Mouse (Mus musculus): ENCODE data around the gene Tmem54. TPM values are rescaled to one million over a fixed set of nuclear protein-coding genes. Genes with fewer than 3 reads are reported as not detected.

Gene Tmem54
- polyA plus RNA-seq (2012; rRNA removed): 1.8 and 3.1 TPM in 2 replicates

- no peak for DNase-seq (ENCODE audit: low read depth)
Observed at GRCm38 (mm10) chr4:129105356-129105755, at the start of gene Tmem54. Gene Tmem54, plus strand, starts transcription at chr4:129105548.

- DNase-seq (ENCODE audit: low read depth): no peak
Observed at GRCm38 (mm10) chr4:129055562-129055961, 49.8 kb upstream of the Tmem54 start.

GRCm38 (mm10) chr4:129057533-129058206 is 47.7 kb upstream of the Tmem54 start:
- no peak for DNase-seq (ENCODE audit: low read depth)

DNA sequence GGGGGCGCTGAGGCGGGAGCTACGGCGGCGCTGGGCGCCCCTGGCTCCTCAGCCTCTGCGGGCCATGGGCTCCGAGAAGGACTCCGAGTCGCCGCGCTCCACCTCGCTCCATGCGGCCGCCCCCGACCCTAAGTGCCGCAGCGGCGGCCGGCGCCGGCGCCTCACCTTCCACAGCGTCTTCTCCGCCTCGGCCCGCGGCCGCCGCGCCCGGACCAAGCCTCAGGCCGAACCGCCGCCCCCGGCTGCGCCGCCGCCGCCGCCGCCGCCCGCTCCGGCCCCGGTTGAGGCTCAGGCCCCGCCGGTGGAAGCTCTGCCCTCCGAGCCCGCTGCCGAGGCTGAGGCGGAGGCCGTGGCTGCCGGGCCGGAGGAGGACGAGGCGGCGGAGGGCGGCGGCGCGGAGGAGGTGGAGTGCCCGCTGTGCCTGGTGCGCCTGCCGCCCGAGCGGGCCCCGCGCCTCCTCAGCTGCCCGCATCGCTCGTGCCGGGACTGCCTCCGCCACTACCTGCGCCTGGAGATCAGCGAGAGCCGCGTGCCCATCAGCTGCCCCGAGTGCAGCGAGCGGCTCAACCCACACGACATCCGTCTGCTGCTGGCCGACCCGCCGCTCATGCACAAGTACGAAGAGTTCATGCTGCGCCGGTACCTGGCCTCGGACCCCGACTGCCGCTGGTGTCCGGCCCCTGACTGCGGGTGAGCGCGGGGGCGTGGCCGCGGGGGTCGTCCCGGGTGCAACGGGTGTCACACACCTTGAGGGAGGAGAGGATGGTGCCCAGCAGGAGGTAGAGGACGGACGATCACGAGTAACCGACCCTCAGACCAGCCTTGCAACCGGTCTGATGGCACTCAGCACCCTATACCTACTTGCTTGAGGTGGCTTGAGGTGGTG is 46.9 kb upstream of the Tmem54 start, which contains the start of gene Rnf19b:
TSS of gene Rnf19b (plus strand) at position 65 of the 886 bp plus-strand sequence.
- DNase-seq (ENCODE audit: low read depth): no peak

- no peak for DNase-seq (ENCODE audit: low read depth)
Observed at GRCm38 (mm10) chr4:129059125-129059551, 46.2 kb upstream of the Tmem54 start.

- no peak for DNase-seq (ENCODE audit: low read depth)
Observed at GRCm38 (mm10) chr4:129059922-129060321, 45.4 kb upstream of the Tmem54 start.

GRCm38 (mm10) chr4:129061486-129061885 is 43.9 kb upstream of the Tmem54 start:
- no peak for DNase-seq (ENCODE audit: low read depth)

- no peak for DNase-seq (ENCODE audit: low read depth)
Observed at GRCm38 (mm10) chr4:129062281-129063075, 42.9 kb upstream of the Tmem54 start.

GRCm38 (mm10) chr4:129065688-129066236 is 39.6 kb upstream of the Tmem54 start:
- DNase-seq (ENCODE audit: low read depth): no peak

DNA sequence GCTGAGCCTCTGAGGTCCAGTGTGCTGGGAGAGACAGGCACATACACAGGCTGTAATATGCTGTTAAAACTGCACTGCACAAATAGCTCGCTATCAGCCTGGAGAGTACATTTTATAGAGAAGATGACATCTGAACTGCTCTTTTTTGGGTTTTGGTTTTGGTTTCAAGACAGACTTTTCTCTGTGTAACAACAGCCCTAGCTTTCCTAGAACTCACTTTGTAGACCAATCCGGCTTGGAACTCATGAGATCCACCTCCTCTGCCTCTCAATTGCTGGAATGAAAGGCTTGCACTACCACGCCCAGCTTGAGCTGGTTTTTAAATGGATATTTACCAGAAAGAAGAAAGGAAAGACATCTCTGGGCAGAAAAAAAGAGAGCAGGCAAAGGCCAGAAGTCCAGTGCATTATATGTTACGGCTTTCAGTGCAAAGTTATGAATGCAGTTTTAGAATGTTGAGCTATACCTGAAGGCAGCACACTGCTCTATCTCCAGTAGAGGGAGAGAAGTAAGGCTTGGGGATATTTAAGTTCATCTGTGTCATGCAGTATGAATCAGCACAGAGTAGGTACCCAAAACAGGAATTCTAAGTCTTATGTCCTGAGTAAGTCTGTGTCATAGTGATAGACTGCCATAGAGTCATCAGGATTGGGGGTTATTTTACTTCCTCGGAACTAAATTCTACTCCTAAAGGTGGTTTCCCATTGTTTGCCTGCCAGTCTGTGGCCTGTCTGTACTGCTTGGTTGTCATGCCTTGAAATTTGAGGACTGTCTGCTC is 37.5 kb upstream of the Tmem54 start:
- no peak for DNase-seq (ENCODE audit: low read depth)

DNA sequence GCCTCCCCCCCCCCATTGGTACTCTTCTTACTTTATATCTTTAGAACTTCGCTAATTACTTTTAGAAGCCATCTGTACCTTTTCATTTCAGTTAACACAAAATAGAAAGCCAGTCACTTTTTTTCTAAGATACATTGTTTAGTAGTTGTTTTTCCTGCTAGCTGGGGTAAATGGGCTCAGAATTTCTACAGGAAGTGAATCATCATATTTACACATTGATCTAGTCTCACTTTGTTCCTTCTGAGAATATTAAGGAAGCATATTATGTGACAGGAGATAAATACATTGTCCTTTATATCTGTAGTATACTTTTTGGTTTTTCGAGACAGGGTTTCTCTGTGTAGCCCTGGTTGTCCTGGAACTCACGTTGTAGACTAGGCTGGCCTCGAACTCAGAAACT is 36.5 kb upstream of the Tmem54 start:
- DNase-seq (ENCODE audit: low read depth): no peak

GRCm38 (mm10) chr4:129079126-129079525 is 26.2 kb upstream of the Tmem54 start:
- DNase-seq (ENCODE audit: low read depth): no peak

DNA sequence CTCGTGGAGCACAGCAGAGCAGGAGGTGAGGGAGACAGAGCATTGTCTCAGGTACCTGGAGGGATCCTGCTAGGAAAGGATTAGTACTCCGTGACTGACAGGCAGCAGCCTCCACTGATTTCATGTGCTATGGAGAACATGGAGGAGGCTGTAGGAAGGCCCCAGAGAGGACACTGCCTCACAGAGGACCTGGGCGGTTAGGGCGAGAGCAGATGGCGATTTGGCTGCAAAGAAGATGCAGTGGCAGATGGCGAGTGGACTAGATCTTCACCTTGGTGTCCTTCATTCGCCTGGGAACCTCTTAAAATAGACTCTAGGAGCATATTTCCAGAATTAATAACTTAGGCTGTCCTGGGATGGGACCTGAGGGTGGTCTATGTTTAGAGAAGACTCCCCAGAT is 24.3 kb upstream of the Tmem54 start:
- no peak for DNase-seq (ENCODE audit: low read depth)

- no peak for DNase-seq (ENCODE audit: low read depth)
Observed at GRCm38 (mm10) chr4:129081512-129081911, 23.8 kb upstream of the Tmem54 start.

GRCm38 (mm10) chr4:129081939-129082338 is 23.4 kb upstream of the Tmem54 start:
- no peak for DNase-seq (ENCODE audit: low read depth)

GRCm38 (mm10) chr4:129082379-129083115 is 22.8 kb upstream of the Tmem54 start:
- DNase-seq (ENCODE audit: low read depth): peak; percentile 55

GRCm38 (mm10) chr4:129084896-129085295 is 20.5 kb upstream of the Tmem54 start:
- DNase-seq (ENCODE audit: low read depth): no peak

- DNase-seq (ENCODE audit: low read depth): no peak
Observed at GRCm38 (mm10) chr4:129086078-129086477, 19.3 kb upstream of the Tmem54 start.

DNA sequence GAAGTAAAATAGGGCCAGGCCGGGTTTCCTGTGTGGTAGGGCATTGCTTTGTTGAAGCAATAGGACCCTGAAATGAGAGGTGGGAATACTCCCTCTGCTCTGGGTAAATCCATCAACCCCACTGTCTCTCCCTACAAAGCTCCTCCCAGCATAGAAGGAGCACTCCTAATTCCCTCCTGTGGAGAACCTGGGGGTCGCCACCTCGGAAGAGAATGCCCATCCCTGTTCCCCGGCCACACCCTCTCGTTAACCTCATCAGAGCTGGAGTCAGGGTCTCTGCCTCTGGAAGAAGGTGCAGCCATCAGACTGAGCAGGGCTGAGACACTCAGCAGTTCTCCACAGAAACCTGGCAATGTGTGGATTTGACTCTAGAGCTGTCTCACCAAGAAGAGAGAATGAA is 17.5 kb upstream of the Tmem54 start:
- no peak for DNase-seq (ENCODE audit: low read depth)

GRCm38 (mm10) chr4:129095276-129095675 is 10.1 kb upstream of the Tmem54 start:
- no peak for DNase-seq (ENCODE audit: low read depth)
